Mouse (Mus musculus): ENCODE measurements at regions not wholly inside any gene's neighbourhood (a gene's known extent, or its start where the extent isn't known, plus 50 kb on each side); places are given as distances from the start of the nearest gene placed in this dataset.

DNA sequence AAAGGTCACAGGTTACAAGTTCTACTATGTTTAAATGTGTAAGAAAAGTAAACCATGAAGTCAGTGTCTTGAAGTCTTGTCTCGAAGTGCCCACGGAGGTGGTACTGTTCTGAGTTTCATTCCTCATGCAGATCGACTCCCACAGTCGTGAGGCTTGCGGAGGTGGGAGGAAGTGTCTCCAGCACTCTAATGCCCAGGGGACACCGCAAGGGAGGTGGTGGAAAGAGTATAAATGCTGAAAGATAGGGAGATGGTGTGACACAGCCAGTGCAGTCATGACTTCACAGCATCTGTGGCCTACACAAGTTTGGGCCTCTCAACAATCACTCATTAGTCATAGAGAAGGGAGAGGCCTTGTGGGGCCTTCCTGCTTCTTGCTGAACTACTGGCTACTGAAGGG, 112.8 kb upstream of the Adra1d start:
- TF ChIP-seq CTCF (IDR thresholded peaks at IDR 0.05; ENCODE audit: control insufficient read depth, insufficient read depth, low read length) (no peak), POLR2A (IDR thresholded peaks at IDR 0.05; ENCODE audit: borderline replicate concordance, control insufficient read depth, low read depth, low read length) (no peak)
